Mouse (Mus musculus): Measurements from ENCODE around the gene Sympk. TPM values are rescaled to one million over a fixed set of nuclear protein-coding genes. Genes with fewer than 3 reads are reported as not detected.

Sympk gene
- total RNA-seq, 1 experiment from 2014 or later, result 23.9 TPM

- ATAC-seq (replicated peaks; ENCODE audit: insufficient number of reproducible peaks, low FRiP score, low TSS enrichment, poor library complexity, severe bottlenecking), result no peak
Measured at GRCm38 (mm10) chr7:19005417-19006121, 18.6 kb upstream of the Sympk start.

DNA sequence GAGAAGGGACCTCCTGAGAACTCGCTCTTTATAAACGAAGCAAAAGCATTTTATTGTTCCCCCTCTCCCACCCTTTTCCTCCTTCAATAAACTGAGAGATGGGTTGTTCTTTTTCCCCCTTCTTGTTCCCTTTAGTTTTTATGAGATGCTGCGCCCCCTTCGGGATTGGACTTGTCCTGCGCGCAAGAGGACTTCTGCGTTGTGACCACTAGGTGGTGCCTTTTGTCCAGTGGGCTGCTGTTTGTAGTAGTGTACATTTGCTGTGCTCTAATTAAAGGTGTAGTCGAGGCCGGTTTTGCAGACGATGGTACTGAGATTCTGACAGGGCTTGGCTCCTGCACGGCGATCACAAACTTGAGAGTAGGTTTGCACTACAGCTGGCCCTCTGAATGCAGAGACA is 17.7 kb upstream of the Sympk start:
- peak; percentile 42; the same call in 1 of the 2 replicates for ATAC-seq (replicated peaks; ENCODE audit: insufficient number of reproducible peaks, low FRiP score, low TSS enrichment, poor library complexity, severe bottlenecking)

DNA sequence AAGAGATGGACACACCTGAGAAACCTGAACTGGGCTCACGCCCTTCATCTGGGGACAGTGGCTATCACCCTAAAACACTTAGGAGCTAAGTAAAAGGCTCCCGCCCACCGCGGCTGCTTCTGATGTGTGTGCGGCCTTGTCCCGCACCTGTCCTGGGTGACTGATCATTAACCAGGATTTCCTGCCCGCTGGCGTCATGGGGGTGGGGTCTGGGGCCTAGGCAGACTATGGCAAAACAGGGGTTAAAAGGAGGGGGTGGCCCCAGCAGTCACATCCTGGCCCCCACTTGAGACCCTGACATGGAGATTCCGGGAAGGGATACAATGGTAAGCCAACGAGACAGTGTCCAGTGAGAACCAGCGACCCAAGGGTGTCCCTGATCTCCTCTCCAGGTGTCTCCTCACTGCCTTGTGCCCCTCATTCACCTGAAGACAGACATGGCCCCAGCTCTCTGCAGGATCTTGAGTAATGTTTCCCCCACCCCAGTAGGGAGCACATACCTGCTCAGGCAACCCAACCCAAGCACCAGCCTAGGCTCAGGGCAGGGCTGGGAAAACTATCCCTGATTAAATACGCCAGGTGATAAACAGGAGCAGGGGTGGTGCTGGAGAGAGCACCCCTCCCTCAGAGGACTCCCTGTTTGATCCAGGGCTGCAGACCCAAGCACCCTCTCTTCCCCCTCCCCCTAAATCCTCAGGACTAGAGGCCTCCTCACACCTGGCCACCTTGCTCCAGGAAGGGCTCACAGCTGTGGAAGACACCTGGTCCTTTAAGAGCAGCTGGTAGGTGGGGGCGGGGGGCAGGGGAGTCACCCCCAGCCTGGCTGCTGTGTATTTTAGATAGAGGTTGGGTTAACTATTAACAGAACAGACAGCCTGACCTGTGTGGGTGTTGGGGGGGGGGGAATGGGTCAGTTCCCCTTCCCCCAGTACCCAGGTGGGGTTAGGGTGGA is 16.9 kb upstream of the Sympk start:
- no peak for ATAC-seq (replicated peaks; ENCODE audit: insufficient number of reproducible peaks, low FRiP score, low TSS enrichment, poor library complexity, severe bottlenecking)

DNA sequence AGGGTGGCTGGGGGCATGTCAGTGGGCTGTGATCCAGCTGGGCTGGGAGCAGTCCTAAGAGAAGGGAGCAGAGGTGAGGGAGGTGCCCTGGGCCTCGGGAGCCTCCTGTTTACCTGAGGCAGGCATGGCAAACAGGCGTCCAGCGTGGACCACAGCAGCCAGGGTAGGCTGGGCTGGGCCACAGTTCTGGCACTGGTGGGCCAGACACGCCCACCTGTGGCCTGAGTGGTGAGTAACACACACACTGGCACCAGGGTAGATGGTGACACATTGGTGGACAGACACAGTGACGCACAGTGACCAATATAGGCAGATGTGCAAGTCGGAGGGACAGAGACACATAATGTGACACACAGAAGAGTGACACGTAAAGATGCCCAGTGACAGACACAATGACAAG is 13.6 kb upstream of the Sympk start:
- no peak for ATAC-seq (replicated peaks; ENCODE audit: insufficient number of reproducible peaks, low FRiP score, low TSS enrichment, poor library complexity, severe bottlenecking)

GRCm38 (mm10) chr7:19012025-19012621 is 12.1 kb upstream of the Sympk start:
- ATAC-seq (replicated peaks; ENCODE audit: insufficient number of reproducible peaks, low FRiP score, low TSS enrichment, poor library complexity, severe bottlenecking), result no peak

- ATAC-seq (replicated peaks; ENCODE audit: insufficient number of reproducible peaks, low FRiP score, low TSS enrichment, poor library complexity, severe bottlenecking), result no peak
Measured at GRCm38 (mm10) chr7:19012882-19013281, 11.3 kb upstream of the Sympk start.

GRCm38 (mm10) chr7:19014452-19014851 is 9.7 kb upstream of the Sympk start:
- ATAC-seq (replicated peaks; ENCODE audit: insufficient number of reproducible peaks, low FRiP score, low TSS enrichment, poor library complexity, severe bottlenecking), result no peak

- ATAC-seq (replicated peaks; ENCODE audit: insufficient number of reproducible peaks, low FRiP score, low TSS enrichment, poor library complexity, severe bottlenecking), result no peak
Measured at GRCm38 (mm10) chr7:19016042-19016441, 8.1 kb upstream of the Sympk start.

GRCm38 (mm10) chr7:19017909-19018308 is 6.3 kb upstream of the Sympk start:
- ATAC-seq (replicated peaks; ENCODE audit: insufficient number of reproducible peaks, low FRiP score, low TSS enrichment, poor library complexity, severe bottlenecking), result no peak

DNA sequence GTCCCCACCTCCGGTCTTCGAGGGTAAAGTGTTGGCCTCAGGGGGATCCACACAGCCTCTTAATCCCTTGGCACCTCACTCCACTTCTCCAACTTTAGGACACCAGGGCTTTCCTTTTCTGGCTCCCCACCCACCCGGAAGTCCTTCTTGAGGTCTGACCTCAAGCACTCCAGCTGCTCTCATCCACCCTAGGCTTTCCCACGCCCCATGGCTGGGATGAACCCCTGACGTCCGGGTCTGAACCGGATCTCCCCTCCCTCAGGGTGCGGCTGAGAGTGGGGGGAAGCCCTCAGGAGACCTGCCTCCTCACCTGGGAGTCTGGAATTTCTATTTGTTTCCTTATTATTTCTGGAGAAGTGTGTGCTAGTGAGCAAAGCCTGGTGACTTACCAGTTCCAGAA is 3.1 kb upstream of the Sympk start:
- no peak for ATAC-seq (replicated peaks; ENCODE audit: insufficient number of reproducible peaks, low FRiP score, low TSS enrichment, poor library complexity, severe bottlenecking)

DNA sequence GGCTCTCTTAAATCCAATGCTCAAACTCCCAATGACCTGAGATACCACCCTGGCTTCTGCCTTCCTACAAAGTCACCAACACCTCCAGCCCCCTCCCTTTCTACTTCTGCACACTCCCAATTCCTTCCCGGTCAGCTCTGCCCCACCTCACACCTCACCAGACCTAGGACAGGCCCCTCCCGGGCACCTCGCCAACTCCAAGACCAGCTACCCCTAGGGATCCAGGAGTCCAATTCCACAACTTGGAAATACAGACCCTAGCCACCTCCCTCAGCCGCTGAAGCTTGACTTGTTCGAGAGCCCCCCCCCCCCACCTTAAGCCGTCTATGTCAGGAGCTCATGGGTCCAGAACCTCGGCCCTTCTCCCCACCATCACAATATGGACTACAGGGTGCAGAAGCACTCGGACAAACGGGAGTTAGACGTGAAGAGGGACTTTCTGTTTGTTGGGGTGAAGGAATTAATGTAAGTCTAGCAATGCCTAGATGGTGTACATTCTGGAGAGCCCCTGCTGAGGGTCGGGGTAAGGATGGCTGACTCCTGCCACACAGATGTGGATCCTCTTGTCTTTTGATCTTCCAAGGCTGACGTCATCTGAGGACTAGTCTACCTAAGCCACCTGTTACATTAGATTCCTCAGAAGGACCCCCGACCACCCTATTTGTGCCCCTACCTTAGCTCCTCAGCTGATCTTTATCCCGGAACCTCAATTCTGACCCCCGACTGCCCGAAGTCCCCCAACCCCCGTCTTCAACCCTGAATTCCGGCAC is 1.8 kb upstream of the Sympk start:
- no peak for ATAC-seq (replicated peaks; ENCODE audit: insufficient number of reproducible peaks, low FRiP score, low TSS enrichment, poor library complexity, severe bottlenecking)

- no peak for ATAC-seq (replicated peaks; ENCODE audit: insufficient number of reproducible peaks, low FRiP score, low TSS enrichment, poor library complexity, severe bottlenecking)
Measured at GRCm38 (mm10) chr7:19023357-19023814, 791 bp upstream of the Sympk start, which contains the start of gene Foxa3. Foxa3 (minus strand) TSS chr7:19023538.

- 0 out of 2 replicates have a peak, but pooled peaks have one; percentile 4 for ATAC-seq (replicated peaks; ENCODE audit: insufficient number of reproducible peaks, low FRiP score, low TSS enrichment, poor library complexity, severe bottlenecking)
Measured at GRCm38 (mm10) chr7:19024581-19025255, 541 bp downstream of the Sympk start.

DNA sequence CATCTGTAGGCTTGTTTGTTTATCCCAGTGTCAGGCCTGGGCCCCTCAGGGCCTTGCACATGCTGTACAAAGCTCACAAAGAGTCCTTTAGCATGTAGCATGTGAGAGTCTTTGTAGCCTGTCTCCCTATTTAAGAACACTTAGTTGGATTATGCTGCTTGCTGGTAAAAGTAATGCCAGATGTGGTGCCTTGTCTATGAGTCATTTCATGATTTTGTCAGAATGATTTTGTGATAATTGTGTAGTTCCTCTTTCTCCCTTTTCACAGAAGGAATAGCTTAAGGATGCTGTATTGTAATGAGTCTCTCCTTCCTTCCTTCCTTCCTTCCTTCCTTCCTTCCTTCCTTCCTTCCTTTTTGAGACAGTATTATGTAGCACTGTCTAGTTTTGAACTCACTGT is 3.9 kb downstream of the Sympk start:
- no peak for ATAC-seq (replicated peaks; ENCODE audit: insufficient number of reproducible peaks, low FRiP score, low TSS enrichment, poor library complexity, severe bottlenecking)

DNA sequence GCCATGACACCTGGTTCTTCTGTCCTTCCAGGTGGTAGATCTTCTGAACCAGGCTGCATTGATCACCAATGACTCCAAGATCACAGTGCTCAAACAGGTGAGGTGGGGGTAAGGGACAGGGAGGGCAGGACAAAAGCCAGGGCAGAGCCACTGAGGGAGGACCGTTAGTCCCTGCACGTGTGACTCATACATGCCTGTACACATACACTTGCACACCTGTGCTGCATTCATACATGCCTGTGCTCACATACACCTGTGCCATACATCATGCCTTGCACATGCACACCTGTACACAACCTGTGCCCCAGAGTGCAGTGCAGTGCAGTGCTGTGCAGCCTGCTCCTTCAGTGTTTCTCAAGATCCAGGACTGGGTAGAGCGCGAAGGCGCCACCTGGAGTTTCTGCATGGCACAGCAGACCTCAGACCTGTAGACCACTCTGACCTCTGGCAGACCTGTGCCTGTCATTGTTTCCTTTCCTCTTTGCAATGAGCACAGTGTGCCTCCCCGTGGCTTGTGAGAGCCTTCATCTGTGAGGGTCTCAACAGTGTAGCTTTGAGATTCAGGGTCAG is 5.0 kb downstream of the Sympk start:
- peak; percentile 33; the same call in 1 of the 2 replicates for ATAC-seq (replicated peaks; ENCODE audit: insufficient number of reproducible peaks, low FRiP score, low TSS enrichment, poor library complexity, severe bottlenecking)

DNA sequence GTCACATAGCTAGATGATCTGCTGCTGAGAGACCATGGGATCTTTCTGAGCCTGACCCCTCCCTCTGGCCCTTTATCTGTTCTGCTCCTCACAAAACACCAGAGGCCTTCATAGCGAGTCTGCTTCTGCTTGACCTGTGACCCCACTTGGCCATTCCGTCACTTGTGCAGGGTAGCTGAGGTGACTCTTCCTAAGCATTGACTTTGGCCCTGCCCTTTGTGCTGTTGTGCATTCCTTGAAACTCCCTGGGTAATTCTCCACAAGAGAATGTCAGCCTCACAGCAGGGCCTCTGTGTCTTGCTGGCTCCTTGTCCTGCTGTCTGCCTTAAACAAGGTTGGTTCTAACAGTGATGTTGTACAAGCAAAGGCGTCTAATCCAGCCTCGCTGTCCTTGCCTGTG is 7.5 kb downstream of the Sympk start:
- ATAC-seq (replicated peaks; ENCODE audit: insufficient number of reproducible peaks, low FRiP score, low TSS enrichment, poor library complexity, severe bottlenecking), result no peak

- ATAC-seq (replicated peaks; ENCODE audit: insufficient number of reproducible peaks, low FRiP score, low TSS enrichment, poor library complexity, severe bottlenecking), result no peak
Measured at GRCm38 (mm10) chr7:19044616-19045015, 20.4 kb downstream of the Sympk start.

Measured in monocyte, adult 5-6 weeks (primary cell).